Mouse (Mus musculus): ENCODE results near the gene Olfr1006.
"Not testable (repeated sequence)": the region's sequence is repeated elsewhere in the genome, so short reads cannot be mapped to it uniquely, and the experiment has no call there.

The Olfr1006 gene

DNA sequence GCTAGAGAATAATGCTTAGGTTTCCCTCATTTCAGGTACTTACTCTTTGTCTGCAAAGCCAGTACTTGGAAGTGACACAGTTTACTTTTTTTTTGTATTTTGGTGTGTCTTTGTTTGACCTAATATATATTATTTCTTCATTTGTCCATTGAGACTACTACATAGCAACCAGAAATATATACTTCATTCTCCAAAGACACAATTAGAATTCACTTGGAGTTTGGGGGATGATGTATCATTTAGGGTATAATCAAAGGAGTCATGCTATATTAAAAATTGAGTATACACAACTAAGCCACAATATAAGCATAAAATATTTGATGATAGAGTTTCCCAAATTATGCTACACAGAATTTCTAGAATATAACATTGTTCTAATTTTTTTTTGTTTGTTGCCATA, at the start of gene Olfr1006:
Gene Olfr1006 (minus strand): TSS at position 101 of the 400 bp plus-strand sequence.
- no peak for DNase-seq (ENCODE audit: low spot score in 2 of 2)

DNA sequence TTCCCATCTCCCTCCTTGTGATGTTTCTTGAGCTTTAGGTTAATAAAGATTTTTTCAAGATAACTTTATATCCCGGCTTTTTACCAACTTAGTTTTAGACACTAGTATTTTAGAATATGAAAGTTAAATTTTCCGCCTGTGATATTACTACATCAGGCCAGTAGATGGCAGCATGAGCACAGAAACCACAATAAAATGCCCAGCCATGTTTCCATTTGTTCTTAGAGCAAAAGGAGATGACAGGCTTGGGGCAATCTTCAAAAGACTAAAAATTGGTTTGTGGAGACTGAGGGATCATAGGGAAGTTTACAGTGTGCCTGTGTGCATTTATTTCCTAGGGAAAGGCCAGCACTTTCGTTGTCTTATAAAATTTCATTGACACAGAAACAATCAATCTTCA, 47.2 kb upstream of the Olfr1006 start:
- DNase-seq (ENCODE audit: low spot score in 2 of 2): no peak

DNA sequence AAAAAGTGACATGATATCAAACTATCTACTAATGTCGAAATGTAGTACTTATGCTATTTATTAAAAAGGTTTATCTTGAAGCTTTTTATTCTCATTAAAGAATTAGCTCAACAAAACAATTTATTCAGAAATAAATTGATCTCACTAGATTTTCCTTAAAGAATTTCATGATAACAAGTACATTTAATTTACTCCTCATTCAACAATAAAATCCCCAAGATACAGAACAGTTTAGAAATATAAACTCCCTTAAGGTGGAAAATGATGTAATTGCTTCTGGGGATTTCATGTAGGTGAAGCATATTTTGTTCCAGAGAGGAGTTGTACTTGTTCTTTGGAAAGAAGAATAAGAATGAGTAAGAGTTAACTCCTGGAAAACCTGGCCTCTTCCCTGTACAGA, 36.6 kb upstream of the Olfr1006 start, which contains the start of gene Olfr1009:
Gene Olfr1009 (plus strand): TSS at position 301 of the 400 bp plus-strand sequence.
- DNase-seq (ENCODE audit: low spot score in 2 of 2): no peak

DNA sequence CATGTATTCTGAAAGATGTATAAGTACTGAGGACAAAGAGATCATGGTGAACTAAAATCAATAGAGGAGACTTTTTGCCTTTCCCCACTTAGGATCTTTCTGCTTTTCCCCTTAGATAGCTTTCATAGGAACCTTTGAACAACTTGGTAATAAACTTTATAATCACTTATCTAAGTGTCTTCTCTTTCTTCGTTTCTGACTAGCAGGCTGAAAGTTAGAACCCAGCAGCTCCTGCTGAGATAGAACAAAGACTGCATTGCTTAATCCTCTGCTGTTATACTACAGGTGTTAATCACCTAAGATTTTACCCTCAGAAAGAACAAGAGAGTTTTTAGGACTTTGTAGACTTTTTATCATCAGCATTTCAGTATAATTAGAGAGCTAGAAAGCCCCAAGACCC, 32.6 kb upstream of the Olfr1006 start:
- DNase-seq (ENCODE audit: low spot score in 2 of 2): no peak

DNA sequence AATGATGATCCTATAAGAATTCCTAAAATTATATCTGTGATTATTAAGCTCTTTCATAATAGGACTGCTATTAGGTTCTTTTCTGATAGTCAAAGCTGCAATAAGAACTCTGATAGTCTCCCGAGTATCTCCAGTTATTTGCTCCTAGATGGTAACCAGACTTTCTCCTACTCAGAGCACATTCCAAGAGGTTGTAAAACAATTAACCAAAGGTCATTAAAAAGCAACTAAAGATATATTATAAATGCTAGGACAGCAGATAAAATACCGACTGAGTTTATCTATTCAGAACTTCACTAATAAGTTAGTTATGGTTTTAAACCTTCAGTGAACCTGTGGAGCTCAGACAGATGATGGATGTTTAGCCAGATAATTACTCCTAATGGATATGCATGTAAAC, 32.1 kb upstream of the Olfr1006 start:
- not testable (repeated sequence) for DNase-seq (ENCODE audit: low spot score in 2 of 2)

DNA sequence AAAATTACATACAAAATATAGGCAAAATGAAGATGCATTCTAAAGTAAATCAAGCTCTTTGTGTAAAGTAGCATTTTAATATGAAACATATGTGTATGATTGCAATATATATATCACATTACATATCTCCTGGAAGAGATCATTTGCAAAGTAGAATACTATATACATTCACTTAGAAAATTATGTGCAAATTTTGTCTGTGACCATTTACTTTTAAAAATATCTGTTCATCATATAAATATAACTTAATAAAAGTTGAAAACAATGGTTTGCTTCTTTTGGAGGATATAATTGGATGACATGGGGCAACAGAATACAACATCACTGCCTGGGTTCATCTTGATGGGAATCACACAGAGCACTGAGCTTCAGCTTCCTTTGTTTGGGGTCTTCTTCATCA, 10.6 kb upstream of the Olfr1006 start, which contains the start of gene Olfr1008:
Gene Olfr1008 (plus strand): TSS at position 301 of the 400 bp plus-strand sequence.
- DNase-seq (ENCODE audit: low spot score in 2 of 2): no peak

DNA sequence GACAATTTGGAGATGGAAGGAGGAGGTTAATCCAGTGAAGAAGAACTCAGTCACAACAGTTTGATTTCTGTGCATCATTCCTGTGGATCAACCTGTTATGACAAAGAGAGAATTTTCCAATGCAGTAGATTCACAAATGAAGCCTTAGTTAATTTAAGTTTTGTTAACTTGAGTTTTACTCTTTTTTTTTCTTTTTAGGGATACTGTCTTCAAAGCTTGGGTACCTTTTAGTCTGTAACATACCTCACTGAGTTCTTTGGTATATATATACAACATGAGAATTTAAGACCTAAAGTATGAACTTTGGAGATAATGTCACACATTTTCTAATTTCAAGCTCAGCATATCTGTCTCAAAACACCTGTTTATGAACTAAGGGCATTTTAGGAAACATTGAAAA, 14.2 kb downstream of the Olfr1006 start, which contains the start of gene Olfr154:
Gene Olfr154 (minus strand): TSS at position 101 of the 400 bp plus-strand sequence.
- DNase-seq (ENCODE audit: low spot score in 2 of 2): not testable (repeated sequence)

DNA sequence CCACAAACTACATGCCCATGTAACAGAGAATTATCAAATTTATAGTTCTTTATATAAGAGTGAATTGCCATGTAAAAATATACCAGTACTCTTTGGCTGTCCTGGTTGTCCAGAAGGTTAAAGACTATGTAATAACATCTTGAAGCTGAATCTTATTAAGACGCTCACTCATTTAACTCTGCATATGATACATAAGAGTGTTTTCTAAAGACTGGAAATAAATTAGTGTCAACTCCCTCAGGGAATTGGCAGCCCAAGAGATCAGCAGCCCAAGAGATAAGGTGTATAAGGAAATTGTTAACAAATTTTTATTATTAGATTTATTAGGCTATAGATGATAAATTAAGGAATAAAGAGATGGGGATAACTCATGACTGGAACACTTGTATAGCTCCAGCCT, 28.0 kb downstream of the Olfr1006 start, which contains the start of gene Olfr1002:
Gene Olfr1002 (minus strand): TSS at position 101 of the 400 bp plus-strand sequence.
- no peak for DNase-seq (ENCODE audit: low spot score in 2 of 2)

Measured in urinary bladder, postnatal 4 days (tissue).